Mouse (Mus musculus) liver, adult 2 months (tissue): ENCODE measurements around the gene Snrpg.

ENCODE experiments used
- CTCF ChIP-seq: fragments of 200-500 bp; IDR thresholded peaks from 2 replicates; pipeline ENCODE4 v1.5.1; 2011; ENCODE audit warnings: low read depth, low read length, control low read depth
- POLR2A ChIP-seq: fragments of 200-500 bp; IDR thresholded peaks from 2 replicates; pipeline ENCODE4 v1.6.1; 2011; ENCODE audit warnings: low read length, control low read depth; ENCODE audit not compliant: insufficient read depth; ENCODE audit errors: extremely low read depth

DNA sequence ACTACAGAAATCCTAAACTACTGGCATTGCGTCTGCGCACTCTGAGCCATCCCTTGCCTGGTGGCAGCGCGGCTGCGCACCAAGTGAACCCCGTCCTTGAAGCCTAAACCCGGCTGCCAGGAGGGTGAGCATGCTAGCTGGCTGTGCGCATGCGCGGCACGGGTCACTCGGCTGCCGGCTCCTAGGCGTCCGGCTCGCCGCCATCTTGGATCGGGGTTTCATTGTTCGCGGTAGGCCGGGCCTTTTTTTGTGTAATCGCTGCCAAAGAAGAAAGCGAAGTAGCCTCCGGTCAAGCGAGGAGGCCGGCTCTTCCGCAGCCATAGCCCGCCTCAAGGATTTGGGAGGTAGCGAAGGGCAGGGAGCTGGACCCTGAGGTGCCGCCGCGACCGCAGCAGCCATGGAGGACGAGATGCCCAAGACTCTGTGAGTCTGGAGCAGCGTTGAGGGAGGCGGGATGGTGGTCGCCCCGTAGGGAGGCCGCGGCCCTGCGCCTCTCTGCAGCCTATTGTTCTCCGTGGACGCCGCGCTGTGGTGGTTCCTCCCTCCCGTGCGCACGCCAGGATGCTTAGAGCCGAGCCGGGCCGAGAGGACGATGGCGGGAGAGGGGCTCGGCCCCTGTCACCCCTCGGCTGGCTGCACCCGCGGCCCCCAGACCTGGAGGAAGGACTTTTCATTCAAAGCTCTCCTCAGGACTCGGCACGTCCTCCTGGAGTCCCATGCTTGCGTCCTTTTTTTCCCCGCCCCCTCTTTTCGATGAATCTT is 33.2 kb downstream of the Snrpg start, which contains the start of gene Tia1:
- TF ChIP-seq CTCF, result no peak
- TF ChIP-seq POLR2A, result 0 out of 2 replicates have a peak, but pooled peaks have one; percentile 15
